Mouse (Mus musculus) hindbrain, embryonic 16.5 days (tissue): ENCODE data around the gene Glrp1. TPM values are rescaled to one million over a fixed set of nuclear protein-coding genes. Genes with fewer than 3 reads are reported as not detected.

ENCODE experiments used
- ATAC-seq: fragments of 200-750 bp; cut with Nextera tagmentation; 2 replicates; pipeline ENCODE4 v1.8.0; 2017; ENCODE audit warnings: moderate TSS enrichment, moderate library complexity
- H3K27ac ChIP-seq: fragments of 300-500 bp; sonication (generic); 2 replicates; pipeline ENCODE4 v1.5.1; 2014; ENCODE audit warnings: low read depth, mild to moderate bottlenecking, control low read depth, low read length, moderate library complexity
- H3K27me3 ChIP-seq: fragments of 300-500 bp; sonication (generic); replicated peaks from 2 replicates; pipeline ENCODE4 v1.6.1; 2014; ENCODE audit warnings: low read length; ENCODE audit not compliant: control insufficient read depth, insufficient read depth
- H3K36me3 ChIP-seq: fragments of 300-500 bp; sonication (generic); 2 replicates; pipeline ENCODE4 v1.6.1; 2014; ENCODE audit warnings: mild to moderate bottlenecking, low read length, moderate library complexity, mixed read lengths; ENCODE audit not compliant: control insufficient read depth, insufficient read depth
- H3K4me1 ChIP-seq: fragments of 300-500 bp; sonication (generic); 2 replicates; pipeline ENCODE4 v1.6.1; 2014; ENCODE audit warnings: low read depth, low read length; ENCODE audit not compliant: control insufficient read depth, insufficient read depth
- H3K4me2 ChIP-seq: fragments of 300-500 bp; sonication (generic); 2 replicates; pipeline ENCODE4 v1.6.1; 2014; ENCODE audit warnings: mild to moderate bottlenecking, low read length, control low read depth, moderate library complexity
- H3K4me3 ChIP-seq: fragments of 300-500 bp; sonication (generic); 2 replicates; pipeline ENCODE4 v1.5.1; 2014; ENCODE audit warnings: mild to moderate bottlenecking, low read length, control low read depth, moderate library complexity
- H3K9ac ChIP-seq: fragments of 300-500 bp; sonication (generic); 2 replicates; pipeline ENCODE4 v1.6.1; 2014; ENCODE audit warnings: low read depth, mild to moderate bottlenecking, control low read depth, low read length, moderate library complexity
- H3K9me3 ChIP-seq: fragments of 300-500 bp; sonication (generic); 2 replicates; pipeline ENCODE4 v1.6.1; 2014; ENCODE audit warnings: mild to moderate bottlenecking, low read length, moderate library complexity; ENCODE audit not compliant: control insufficient read depth
- WGBS: fragments of 180-500 bp; shearing (Covaris S2); extraction: QIAGEN DNeasy Blood & Tissue Kit; methylation state at CpG from one replicate; pipeline ENCODE4 v1.1.7; 2014; 5-methylcytosine and 5-hydroxymethylcytosine counted together
- polyA plus RNA-seq: library from polyadenylated mRNA; unstranded; fragments of >200 nt; fragmentation: Nextera tagmentation; extraction: Ambion mirVana; gene quantifications from 2 replicates; pipeline ENCODE4 v1.2.1, GENCODE M21; 2015

Gene Glrp1
- polyA plus RNA-seq, 1 experiment from 2014 or later = not detected

- no peak for ATAC-seq
- H3K4me2 ChIP-seq = no peak overlapping the region
- H3K27me3 ChIP-seq = no peaks in the 10 kb centered on the region
- no peaks in the 10 kb centered on the region for H3K4me1 ChIP-seq
- no peaks in the 10 kb centered on the region for H3K36me3 ChIP-seq
- 61% methylated on average over 4 of the region's 4 CpGs for WGBS
- no peak overlapping the region for H3K4me3 ChIP-seq
- no peak overlapping the region for H3K27ac ChIP-seq
- H3K9ac ChIP-seq = no peak overlapping the region
- no peaks in the 10 kb centered on the region for H3K9me3 ChIP-seq
Observed at GRCm38 (mm10) chr1:88488957-88489356, 20.9 kb downstream of the Glrp1 start.

GRCm38 (mm10) chr1:88486336-88486735 lies 23.5 kb downstream of the Glrp1 start:
- Histone ChIP-seq H3K27ac (no peak overlapping the region), H3K4me1 (peaks cover 8% of the 10 kb centered on the region), H3K4me3 (no peak overlapping the region), H3K4me2 (no peak overlapping the region), H3K9me3 (no peaks in the 10 kb centered on the region), H3K27me3 (0 out of 2 replicates have a peak, but pooled peaks cover 2% of the 10 kb centered on the region), H3K9ac (no peak overlapping the region), H3K36me3 (no peaks in the 10 kb centered on the region)
- 70% methylated on average over 4 of the region's 4 CpGs for WGBS
- no peak for ATAC-seq

- no peaks in the 10 kb centered on the region for H3K36me3 ChIP-seq
- H3K9ac ChIP-seq = no peak overlapping the region
- H3K4me2 ChIP-seq = no peak overlapping the region
- H3K27ac ChIP-seq = no peak overlapping the region
- H3K9me3 ChIP-seq = no peaks in the 10 kb centered on the region
- ATAC-seq = no peak
- 0 out of 2 replicates have a peak, but pooled peaks cover 2% of the 10 kb centered on the region for H3K27me3 ChIP-seq
- peaks cover 8% of the 10 kb centered on the region for H3K4me1 ChIP-seq
- WGBS = 75% methylated on average over 4 of the region's 4 CpGs
- no peak overlapping the region for H3K4me3 ChIP-seq
Observed at GRCm38 (mm10) chr1:88484059-88484458, 25.8 kb downstream of the Glrp1 start.

- Histone ChIP-seq H3K27ac (0 out of 2 replicates have a peak overlapping the region, but pooled peaks have one; percentile 56), H3K4me2 (no peak overlapping the region), H3K4me1 (peaks cover 13% of the 10 kb centered on the region), H3K27me3 (0 out of 2 replicates have a peak, but pooled peaks cover 2% of the 10 kb centered on the region), H3K4me3 (no peak overlapping the region), H3K36me3 (no peaks in the 10 kb centered on the region), H3K9me3 (no peaks in the 10 kb centered on the region), H3K9ac (no peak overlapping the region)
- peak; percentile 35; the same call in 1 of the 2 replicates for ATAC-seq
- WGBS = 49% methylated on average over 17 of the region's 17 CpGs
Observed at GRCm38 (mm10) chr1:88482142-88483099, 27.4 kb downstream of the Glrp1 start.

- Histone ChIP-seq H3K36me3 (no peaks in the 10 kb centered on the region), H3K4me1 (peaks cover 13% of the 10 kb centered on the region), H3K4me2 (no peak overlapping the region), H3K9ac (no peak overlapping the region), H3K27me3 (0 out of 2 replicates have a peak, but pooled peaks cover 2% of the 10 kb centered on the region), H3K9me3 (no peaks in the 10 kb centered on the region), H3K4me3 (no peak overlapping the region), H3K27ac (no peak overlapping the region)
- 52% methylated on average over 8 of the region's 8 CpGs for WGBS
- ATAC-seq = no peak
Observed at GRCm38 (mm10) chr1:88480594-88480993, 29.3 kb downstream of the Glrp1 start.

DNA sequence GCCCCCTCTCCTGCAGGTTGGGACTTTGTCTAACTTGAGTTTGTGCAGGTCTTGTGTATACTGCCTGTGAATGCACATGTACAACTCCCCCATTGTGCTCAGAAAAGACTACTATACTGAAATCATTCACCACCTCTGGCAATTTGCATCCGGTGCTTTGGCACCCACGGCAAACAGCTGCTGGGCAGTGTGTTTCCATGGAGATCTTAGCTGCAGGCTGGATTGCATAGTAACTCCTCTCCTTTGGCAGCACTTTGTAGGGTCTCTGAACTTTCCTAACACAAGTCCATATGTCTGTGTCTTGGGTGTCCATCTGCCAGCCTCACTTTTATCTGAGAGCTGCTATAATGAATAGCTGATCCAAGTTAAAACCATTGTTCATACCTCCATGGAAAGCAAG lies 31.7 kb downstream of the Glrp1 start:
- no peaks in the 10 kb centered on the region for H3K9me3 ChIP-seq
- WGBS = 18% methylated on average over 2 of the region's 2 CpGs
- no peak overlapping the region for H3K4me3 ChIP-seq
- no peak overlapping the region for H3K27ac ChIP-seq
- H3K4me2 ChIP-seq = no peak overlapping the region
- peak; percentile 58; the same call in 1 of the 2 replicates for ATAC-seq
- no peaks in the 10 kb centered on the region for H3K36me3 ChIP-seq
- H3K4me1 ChIP-seq = peaks cover 13% of the 10 kb centered on the region
- 0 out of 2 replicates have a peak, but pooled peaks cover 2% of the 10 kb centered on the region for H3K27me3 ChIP-seq
- H3K9ac ChIP-seq = no peak overlapping the region

DNA sequence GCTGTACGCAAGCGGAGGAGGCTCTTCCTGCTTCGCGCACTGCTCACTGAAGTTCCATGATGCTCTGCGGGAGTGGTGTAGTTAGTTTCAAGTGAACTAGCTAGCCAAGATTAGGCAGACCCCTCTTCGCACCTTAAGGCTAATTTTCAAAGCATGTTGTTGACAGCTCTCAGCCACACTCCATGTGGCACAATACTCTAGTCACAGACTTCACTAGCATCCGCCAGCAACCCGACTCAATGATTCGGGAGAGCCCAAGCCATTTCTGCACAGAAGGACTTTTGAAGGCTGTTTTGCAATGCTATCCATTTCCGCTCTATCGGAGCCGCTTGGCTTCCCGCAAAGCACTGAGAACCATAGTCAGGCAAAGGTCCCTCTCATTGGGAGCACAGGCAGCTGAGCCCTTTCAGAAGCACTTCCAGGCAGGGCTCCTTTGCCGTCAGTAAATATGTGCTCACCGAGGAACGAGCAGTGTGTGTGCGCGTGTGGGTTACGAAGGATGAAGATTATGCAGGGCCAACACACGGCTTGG lies 33.2 kb downstream of the Glrp1 start:
- Histone ChIP-seq H3K9ac (no peak overlapping the region), H3K27me3 (no peaks in the 10 kb centered on the region), H3K36me3 (no peaks in the 10 kb centered on the region), H3K27ac (no peak overlapping the region), H3K9me3 (no peaks in the 10 kb centered on the region), H3K4me2 (no peak overlapping the region), H3K4me1 (peaks cover 7% of the 10 kb centered on the region), H3K4me3 (no peak overlapping the region)
- 90% methylated on average over 20 of the region's 20 CpGs for WGBS
- ATAC-seq = no peak

- Histone ChIP-seq H3K9me3 (no peaks in the 10 kb centered on the region), H3K4me1 (peaks cover 7% of the 10 kb centered on the region), H3K4me2 (no peak overlapping the region), H3K36me3 (no peaks in the 10 kb centered on the region), H3K27ac (no peak overlapping the region), H3K27me3 (no peaks in the 10 kb centered on the region), H3K9ac (no peak overlapping the region), H3K4me3 (no peak overlapping the region)
- 22% methylated on average over 8 of the region's 8 CpGs for WGBS
- no peak for ATAC-seq
Observed at GRCm38 (mm10) chr1:88475502-88475953, 34.3 kb downstream of the Glrp1 start.

DNA sequence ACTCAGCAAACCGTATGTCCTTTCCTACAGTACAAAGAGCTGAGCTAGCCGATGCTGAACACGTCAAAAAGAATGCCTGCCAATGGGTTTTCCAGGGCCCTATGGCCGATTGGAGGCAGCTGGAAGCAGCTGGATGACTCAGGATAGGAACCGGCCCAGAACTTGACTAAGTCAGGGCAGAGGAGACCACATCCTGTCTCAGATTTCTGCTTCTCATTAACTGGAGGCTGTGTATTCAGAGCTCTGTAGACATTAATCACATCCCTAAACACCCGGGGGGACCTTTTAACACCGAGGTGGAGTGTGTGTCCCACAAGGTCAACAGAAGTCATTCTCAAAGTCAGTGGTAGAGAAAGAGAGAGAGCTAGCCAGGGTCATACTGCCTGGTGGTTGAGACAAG lies 35.3 kb downstream of the Glrp1 start:
- H3K27me3 ChIP-seq = no peaks in the 10 kb centered on the region
- no peaks in the 10 kb centered on the region for H3K36me3 ChIP-seq
- H3K4me2 ChIP-seq = no peak overlapping the region
- ATAC-seq = no peak
- no peak overlapping the region for H3K27ac ChIP-seq
- H3K9ac ChIP-seq = no peak overlapping the region
- H3K4me1 ChIP-seq = peaks cover 7% of the 10 kb centered on the region
- H3K9me3 ChIP-seq = no peaks in the 10 kb centered on the region
- no peak overlapping the region for H3K4me3 ChIP-seq
- WGBS = 58% methylated on average over 7 of the region's 7 CpGs
